Mouse (Mus musculus): Measurements from ENCODE around the gene Samd5.

GRCm38 (mm10) chr10:9602389-9602788, 72.6 kb downstream of the Samd5 start:
- TF ChIP-seq POLR2A (IDR thresholded peaks at IDR 0.05; ENCODE audit: low read depth, low read length) (no peak), CTCF (conservative IDR thresholded peaks at IDR 0.05; ENCODE audit: insufficient read depth, insufficient read length, low read depth, low read length) (no peak)

Measured in kidney, adult 2 months (tissue).